Mouse (Mus musculus) left cerebral cortex, postnatal 25 days (tissue): ENCODE measurements around the gene Ppp1r27. TPM values are rescaled to one million over a fixed set of nuclear protein-coding genes. Genes with fewer than 3 reads are reported as not detected.
"Not testable (repeated sequence)": the region's sequence is repeated elsewhere in the genome, so short reads cannot be mapped to it uniquely, and the experiment has no call there.

Source experiments
- DNase-seq, 2 experiments: peaks; one replicate each; pipeline ENCODE4 v3.0.0; 2022; ENCODE audit warnings: low spot score in 2 of 2, mixed read lengths in 1 of 2
- intact Hi-C: fragments of 180-260 bp; cut with DNase I; formaldehyde crosslinking; loops from one replicate; pipeline ENCODE4 v1.15.1; 2025
- total RNA-seq, 2 experiments: library from RNA; stranded (reverse); gene quantifications; 2 replicates each; pipeline ENCODE4 v1.2.3; 2021

Gene Ppp1r27
- total RNA-seq, 2 experiments from 2014 or later, result not detected

GRCm38 (mm10) chr11:120577211-120578023 lies 26.5 kb upstream of the Ppp1r27 start:
- DNase-seq, result no peak
- intact Hi-C loops, result no loop called here

DNA sequence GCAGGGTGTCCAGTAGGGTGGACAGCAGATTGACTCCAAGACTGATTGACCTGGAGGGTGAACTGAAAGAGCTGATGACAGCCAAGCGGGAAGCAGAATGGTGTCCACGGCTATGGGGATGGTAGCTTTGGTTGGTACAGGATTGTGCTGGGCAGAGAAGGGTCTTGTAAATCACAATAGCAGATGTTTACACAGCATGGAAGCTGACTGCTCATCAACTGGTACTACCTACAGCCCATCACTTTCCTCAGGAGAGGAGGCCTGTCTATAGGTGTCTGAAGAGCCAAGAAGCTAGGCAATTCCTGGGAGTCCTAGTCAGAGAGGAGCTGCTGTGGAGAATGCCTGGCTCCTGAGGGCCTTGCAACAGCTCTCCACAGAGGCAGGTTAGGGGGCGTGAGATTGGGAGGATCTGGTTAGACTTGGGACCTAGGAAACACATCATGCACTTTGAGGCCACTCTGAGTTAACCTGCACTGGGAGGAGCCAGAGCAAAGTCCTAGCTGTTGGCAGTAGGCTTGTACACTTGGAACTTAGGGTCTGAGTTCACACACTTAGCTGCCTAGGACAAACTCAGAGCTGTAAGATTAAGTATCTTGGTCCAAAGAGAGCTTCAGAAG lies 25.5 kb upstream of the Ppp1r27 start:
- intact Hi-C loops, result no loop called here

DNA sequence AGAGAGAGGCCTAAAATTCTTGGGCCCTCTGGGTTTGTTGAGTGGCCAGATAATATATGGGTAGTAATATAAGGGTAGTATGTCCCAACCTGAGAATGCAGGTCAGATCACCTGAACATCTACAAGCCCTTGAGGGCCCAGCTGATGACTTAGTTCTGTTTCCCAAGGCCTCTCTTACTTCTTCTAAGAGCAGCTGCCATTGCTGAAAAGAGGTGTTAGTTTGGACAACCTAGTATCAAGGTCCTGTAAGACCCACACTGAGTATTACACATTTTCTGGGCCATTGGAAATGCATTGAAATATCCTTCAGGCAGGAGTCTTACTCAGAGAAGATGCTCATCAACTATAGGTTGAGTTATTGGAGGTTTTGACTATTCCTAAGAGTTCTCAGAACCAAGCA lies 25.0 kb upstream of the Ppp1r27 start:
- intact Hi-C loops, result no loop called here

More for the DNA sequence above, 25.5 kb upstream of the Ppp1r27 start:
- no peak for DNase-seq

GRCm38 (mm10) chr11:120575046-120575445 lies 24.1 kb upstream of the Ppp1r27 start:
- DNase-seq, result no peak
- intact Hi-C loops, result no loop called here

More for the DNA sequence above, 25.0 kb upstream of the Ppp1r27 start:
- DNase-seq, result no peak

- intact Hi-C loops, result no loop called here
- no peak for DNase-seq
Measured at GRCm38 (mm10) chr11:120574278-120574600, 23.3 kb upstream of the Ppp1r27 start.

- intact Hi-C loops, result loop anchor here (1.0 to 2.0 kb wide), 2 partner anchors 8 to 55 kb away; partner anchors contain the start of gene Arhgdia
- peak in 1 of 2 experiments; percentile 14 for DNase-seq
Measured at GRCm38 (mm10) chr11:120573585-120574277, 22.8 kb upstream of the Ppp1r27 start.

GRCm38 (mm10) chr11:120572752-120573584 lies 22.0 kb upstream of the Ppp1r27 start, which contains the start of gene P4hb:
TSS of gene P4hb (minus strand) at chr11:120573253.
- intact Hi-C loops, result loop anchor here (1.0 to 2.0 kb wide), 2 partner anchors 8 to 54 kb away; partner anchors contain the start of gene Arhgdia
- DNase-seq, result peak; percentile 100

GRCm38 (mm10) chr11:120572417-120572751 lies 21.5 kb upstream of the Ppp1r27 start:
- intact Hi-C loops, result loop anchor here (2.0 kb wide), 1 partner anchor 54 kb away; no protein-coding TSS in a partner anchor

DNA sequence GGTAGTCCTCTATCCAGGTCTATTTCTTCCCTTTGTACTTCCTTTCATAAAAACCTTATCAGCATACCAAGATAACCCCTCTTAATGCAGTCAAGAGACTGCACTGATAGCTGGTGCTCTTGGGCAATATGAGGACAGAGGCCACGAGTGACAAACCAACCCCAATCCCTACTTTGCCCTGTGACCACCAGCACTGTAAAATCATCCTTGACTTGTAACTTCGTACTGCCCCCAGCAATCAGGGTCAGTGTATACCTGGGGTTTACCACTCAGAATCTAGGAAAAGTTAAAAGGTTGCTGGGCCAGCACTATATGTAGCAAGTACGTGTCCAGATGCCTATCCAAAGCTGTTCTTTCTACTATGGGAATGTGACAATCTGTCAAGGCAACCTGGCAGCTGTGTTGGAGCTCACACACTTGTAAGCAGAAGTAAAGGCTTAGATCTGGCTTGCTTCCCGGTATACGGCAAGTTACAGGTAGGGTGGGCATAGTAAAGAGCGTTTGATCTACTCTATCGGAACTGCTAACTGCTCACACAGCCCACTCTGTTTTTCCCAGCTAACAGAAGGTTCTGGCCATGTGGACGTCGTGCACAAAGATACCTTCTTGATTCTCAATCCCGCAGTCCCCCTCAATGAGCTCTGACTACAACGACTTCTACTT lies 21.0 kb upstream of the Ppp1r27 start:
- no peak for DNase-seq
- intact Hi-C loops, result loop anchor here (2.0 kb wide), 1 partner anchor 53 kb away; no protein-coding TSS in a partner anchor

More at GRCm38 (mm10) chr11:120572417-120572751, 21.5 kb upstream of the Ppp1r27 start:
- DNase-seq, result no peak

DNA sequence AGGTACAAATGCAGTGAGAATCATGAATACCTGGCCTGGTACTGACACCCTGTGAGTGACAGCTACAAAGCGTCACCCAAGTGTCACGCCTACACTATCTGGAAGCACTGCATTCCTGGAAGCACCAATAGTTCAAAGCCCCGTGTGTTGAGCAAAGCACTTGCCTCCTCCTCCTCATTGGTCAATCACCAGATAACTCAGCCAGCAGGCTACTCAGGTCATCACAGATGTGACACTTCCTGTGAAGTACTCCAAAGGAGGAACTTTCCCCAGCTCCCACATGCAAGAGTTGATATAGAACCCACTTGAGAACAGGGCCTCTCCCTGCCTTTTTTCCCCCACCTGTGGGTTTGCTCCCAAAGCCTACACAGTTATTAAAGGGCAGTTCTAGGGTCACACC lies 20.2 kb upstream of the Ppp1r27 start:
- DNase-seq, result no peak
- intact Hi-C loops, result no loop called here

- intact Hi-C loops, result no loop called here
- DNase-seq, result no peak
Measured at GRCm38 (mm10) chr11:120568324-120568723, 17.4 kb upstream of the Ppp1r27 start.

GRCm38 (mm10) chr11:120565114-120565513 lies 14.2 kb upstream of the Ppp1r27 start:
- intact Hi-C loops, result loop anchor here (2.0 kb wide), 1 partner anchor 46 kb away; no protein-coding TSS in a partner anchor
- DNase-seq, result peak in 1 of 2 experiments; percentile 53

- intact Hi-C loops, result no loop called here
- no peak for DNase-seq
Measured at GRCm38 (mm10) chr11:120562949-120563348, 12.0 kb upstream of the Ppp1r27 start.

DNA sequence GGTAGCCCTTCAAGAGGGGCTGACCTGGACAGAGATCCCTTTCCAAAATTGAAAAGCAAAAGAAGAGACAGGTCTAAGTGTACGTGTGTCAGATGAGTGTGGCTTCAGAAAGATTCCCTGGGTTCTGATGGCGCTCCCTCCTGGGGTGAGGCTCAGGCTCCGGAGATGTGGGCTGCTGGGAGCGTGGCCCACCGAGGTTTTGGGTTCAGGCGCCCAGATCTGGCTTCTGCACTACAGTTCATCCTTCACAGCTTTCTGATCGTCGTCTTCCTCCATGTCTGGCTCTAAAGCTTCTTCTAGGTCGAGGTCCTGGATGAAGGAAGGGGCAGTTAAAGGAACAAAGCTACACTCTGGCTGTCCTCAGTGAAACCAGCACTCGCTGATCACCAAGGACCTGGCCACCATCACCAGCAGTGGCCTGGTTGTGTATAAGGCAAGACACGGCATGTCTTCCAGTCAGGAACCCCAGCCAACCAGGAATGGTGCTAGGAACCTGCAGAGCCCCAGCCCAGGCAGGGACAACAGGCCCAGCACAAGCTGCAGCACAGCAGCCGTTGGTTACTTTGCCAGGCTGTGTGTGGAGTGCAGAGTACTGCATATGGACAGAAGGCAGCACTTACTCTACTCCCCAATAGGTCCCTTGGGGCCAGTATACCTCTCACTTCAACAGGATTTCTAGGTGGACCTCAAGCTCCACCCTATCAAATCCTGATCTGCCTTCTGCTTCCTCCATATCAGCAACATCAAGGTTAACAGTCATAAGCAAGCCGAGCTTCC lies 10.2 kb upstream of the Ppp1r27 start:
- intact Hi-C loops, result no loop called here
- no peak for DNase-seq

DNA sequence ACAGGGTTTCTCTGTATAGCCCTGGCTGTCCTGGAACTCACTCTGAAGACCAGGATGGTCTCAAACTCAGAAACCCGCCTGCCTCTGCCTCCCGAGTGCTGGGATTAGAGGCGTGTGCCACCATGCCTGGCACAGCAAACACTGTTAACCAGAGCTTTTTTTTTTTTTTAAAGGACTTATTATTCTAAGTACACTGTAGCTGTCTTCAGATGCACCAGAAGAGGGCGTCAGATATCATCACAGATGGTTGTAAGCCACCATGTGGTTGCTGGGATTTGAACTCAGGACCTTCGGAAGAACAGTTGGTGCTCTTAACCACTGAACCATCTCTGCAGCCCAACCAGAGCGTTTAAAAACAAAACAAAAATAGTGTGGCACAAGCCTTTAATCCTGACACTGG lies 7.9 kb upstream of the Ppp1r27 start:
- intact Hi-C loops, DNase-seq: not testable (repeated sequence)

DNA sequence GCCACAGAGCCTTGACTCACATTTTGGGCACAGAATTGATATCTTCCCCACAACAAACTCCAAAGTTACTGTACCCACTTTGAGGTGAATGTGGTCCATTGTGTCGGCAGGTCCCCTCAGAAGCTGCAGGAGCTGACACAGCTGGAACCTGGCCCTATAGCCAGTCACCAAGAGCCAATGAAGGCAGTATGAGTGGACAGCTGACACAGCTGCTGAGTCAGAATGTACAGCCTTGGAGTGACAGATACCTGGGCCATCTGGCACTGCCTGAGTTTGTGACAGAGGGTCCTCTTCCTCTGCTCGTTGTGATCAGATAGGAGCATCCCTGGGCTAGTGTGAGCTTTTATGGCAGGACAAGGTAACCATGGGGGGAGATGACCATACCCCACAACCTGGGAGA lies 4.3 kb upstream of the Ppp1r27 start:
- no peak for DNase-seq
- intact Hi-C loops, result no loop called here

GRCm38 (mm10) chr11:120554834-120555233 lies 3.9 kb upstream of the Ppp1r27 start:
- DNase-seq, result no peak
- intact Hi-C loops, result no loop called here

DNA sequence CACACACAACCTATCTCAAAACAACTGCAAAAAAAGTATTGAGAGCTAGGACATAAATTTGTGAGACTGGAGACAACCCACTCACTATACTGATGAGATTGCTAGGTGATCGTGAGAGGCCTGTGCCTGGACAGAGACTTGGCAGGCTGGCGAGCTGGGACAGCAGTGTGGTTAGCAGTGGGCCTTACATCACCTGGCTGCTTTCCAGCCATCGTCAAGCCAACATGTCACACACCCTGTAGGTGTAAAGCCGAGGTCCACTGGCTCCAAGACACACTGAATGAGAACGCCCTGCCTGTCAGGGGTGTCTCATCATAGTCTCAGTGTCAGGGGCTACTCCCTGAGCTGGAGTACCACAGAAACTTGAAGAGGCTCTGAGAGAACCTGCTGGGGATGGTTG lies 1.8 kb upstream of the Ppp1r27 start:
- DNase-seq, result no peak
- intact Hi-C loops, result no loop called here
